Mouse (Mus musculus): Measurements from ENCODE around the gene Cerk. TPM values are rescaled to one million over a fixed set of nuclear protein-coding genes. Genes with fewer than 3 reads are reported as not detected.

Gene Cerk
- polyA plus RNA-seq, 1 experiment from 2014 or later, result 14.0 TPM

DNA sequence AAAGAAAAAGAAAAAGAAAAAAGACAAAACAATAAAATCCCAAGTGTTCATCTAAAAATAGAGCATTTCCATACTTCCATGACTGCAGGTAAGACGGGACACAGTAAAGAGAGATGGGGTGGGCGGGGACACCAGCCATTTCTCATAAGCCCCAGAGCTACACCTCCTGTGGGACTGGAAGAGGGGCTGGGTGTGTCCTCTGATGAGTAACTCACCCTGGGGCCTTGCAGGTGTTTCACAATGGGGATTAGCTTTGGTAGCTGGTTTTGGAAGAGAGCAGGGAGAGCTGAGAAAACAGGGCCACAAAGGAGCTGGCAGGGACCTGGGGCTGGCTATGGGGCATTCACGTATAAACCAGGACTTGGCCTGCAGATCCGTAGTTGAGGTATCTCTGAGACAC is 35.3 kb downstream of the Cerk start:
- H3K4me2 ChIP-seq, result no peak overlapping the region
- H3K27ac ChIP-seq, result no peak overlapping the region
- no peak overlapping the region for H3K9ac ChIP-seq
- WGBS, result 54% methylated on average over 4 of the region's 4 CpGs
- no peaks in the 10 kb centered on the region for H3K27me3 ChIP-seq
- no peaks in the 10 kb centered on the region for H3K4me1 ChIP-seq
- peaks cover 68% of the 10 kb centered on the region for H3K36me3 ChIP-seq
- H3K9me3 ChIP-seq, result no peaks in the 10 kb centered on the region
- no peak overlapping the region for H3K4me3 ChIP-seq
- ATAC-seq (ENCODE audit: insufficient number of reproducible peaks, insufficient read depth, low FRiP score, low TSS enrichment, low read depth), result no peak

GRCm38 (mm10) chr15:86146922-86147321 is 39.0 kb downstream of the Cerk start:
- H3K4me1 ChIP-seq, result no peaks in the 10 kb centered on the region
- ATAC-seq (ENCODE audit: insufficient number of reproducible peaks, insufficient read depth, low FRiP score, low TSS enrichment, low read depth), result no peak
- no peaks in the 10 kb centered on the region for H3K27me3 ChIP-seq
- no peaks in the 10 kb centered on the region for H3K9me3 ChIP-seq
- H3K4me2 ChIP-seq, result no peak overlapping the region
- WGBS, result 91% methylated on average over 8 of the region's 8 CpGs
- H3K27ac ChIP-seq, result no peak overlapping the region
- H3K9ac ChIP-seq, result no peak overlapping the region
- H3K36me3 ChIP-seq, result peaks cover 79% of the 10 kb centered on the region
- H3K4me3 ChIP-seq, result no peak overlapping the region

DNA sequence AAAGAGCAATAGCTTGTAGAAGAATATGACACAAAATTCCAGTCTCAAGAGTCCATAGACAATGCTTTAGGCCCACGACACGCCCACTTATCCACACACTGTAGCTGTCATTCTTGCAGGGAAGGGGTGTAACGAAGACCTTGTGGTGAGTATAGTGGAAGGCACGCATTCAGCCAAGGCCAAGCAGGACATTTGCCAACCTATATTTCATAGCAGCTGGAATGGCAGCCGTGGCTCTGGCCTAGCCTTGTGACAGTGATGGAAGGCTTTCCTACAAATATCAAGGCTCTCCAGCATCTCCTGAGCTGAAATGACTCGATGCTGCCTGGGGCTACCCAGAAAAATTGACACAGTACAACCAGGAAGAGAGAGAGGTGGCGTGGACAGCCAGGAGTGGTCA is 40.9 kb downstream of the Cerk start:
- no peak overlapping the region for H3K4me3 ChIP-seq
- no peaks in the 10 kb centered on the region for H3K4me1 ChIP-seq
- no peak overlapping the region for H3K27ac ChIP-seq
- H3K9ac ChIP-seq, result no peak overlapping the region
- ATAC-seq (ENCODE audit: insufficient number of reproducible peaks, insufficient read depth, low FRiP score, low TSS enrichment, low read depth), result no peak
- peaks cover 83% of the 10 kb centered on the region for H3K36me3 ChIP-seq
- H3K27me3 ChIP-seq, result no peaks in the 10 kb centered on the region
- WGBS, result 86% methylated on average over 7 of the region's 7 CpGs
- no peak overlapping the region for H3K4me2 ChIP-seq
- H3K9me3 ChIP-seq, result no peaks in the 10 kb centered on the region

DNA sequence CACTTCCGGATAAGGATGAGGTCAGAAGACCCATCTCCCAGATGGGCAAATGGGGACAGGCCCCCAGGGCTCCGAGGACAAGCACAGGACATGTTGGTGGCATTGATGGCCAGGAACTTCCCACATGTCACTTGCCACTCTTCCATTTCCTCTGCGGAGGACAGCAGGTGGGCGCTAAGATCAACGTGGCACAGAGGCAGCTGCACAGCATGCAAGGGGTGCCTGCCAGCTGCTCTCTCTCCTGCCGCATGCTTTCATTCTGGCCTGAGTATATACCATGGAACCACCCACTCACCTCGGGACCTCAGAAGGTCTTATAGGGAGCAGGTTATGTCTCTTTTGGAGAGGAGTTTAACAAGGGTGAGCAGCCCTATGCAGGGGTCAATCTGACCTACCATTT is 41.4 kb downstream of the Cerk start:
- Histone ChIP-seq H3K9ac (no peak overlapping the region), H3K9me3 (no peaks in the 10 kb centered on the region), H3K27ac (no peak overlapping the region), H3K4me3 (no peak overlapping the region), H3K27me3 (no peaks in the 10 kb centered on the region), H3K4me2 (no peak overlapping the region), H3K4me1 (no peaks in the 10 kb centered on the region), H3K36me3 (peaks cover 85% of the 10 kb centered on the region)
- no peak for ATAC-seq (ENCODE audit: insufficient number of reproducible peaks, insufficient read depth, low FRiP score, low TSS enrichment, low read depth)
- WGBS, result 89% methylated on average over 7 of the region's 7 CpGs

GRCm38 (mm10) chr15:86140323-86140722 is 45.6 kb downstream of the Cerk start:
- H3K4me3 ChIP-seq, result no peak overlapping the region
- peaks cover 67% of the 10 kb centered on the region for H3K36me3 ChIP-seq
- no peaks in the 10 kb centered on the region for H3K9me3 ChIP-seq
- H3K4me1 ChIP-seq, result no peaks in the 10 kb centered on the region
- no peaks in the 10 kb centered on the region for H3K27me3 ChIP-seq
- 36% methylated on average over 10 of the region's 10 CpGs for WGBS
- H3K9ac ChIP-seq, result no peak overlapping the region
- H3K4me2 ChIP-seq, result no peak overlapping the region
- no peak for ATAC-seq (ENCODE audit: insufficient number of reproducible peaks, insufficient read depth, low FRiP score, low TSS enrichment, low read depth)
- H3K27ac ChIP-seq, result no peak overlapping the region

GRCm38 (mm10) chr15:86137638-86138037 is 48.3 kb downstream of the Cerk start:
- peaks cover 54% of the 10 kb centered on the region for H3K36me3 ChIP-seq
- H3K9ac ChIP-seq, result no peak overlapping the region
- no peak overlapping the region for H3K27ac ChIP-seq
- no peak for ATAC-seq (ENCODE audit: insufficient number of reproducible peaks, insufficient read depth, low FRiP score, low TSS enrichment, low read depth)
- H3K27me3 ChIP-seq, result no peaks in the 10 kb centered on the region
- H3K9me3 ChIP-seq, result no peaks in the 10 kb centered on the region
- 0 out of 2 replicates have a peak, but pooled peaks cover 2% of the 10 kb centered on the region for H3K4me1 ChIP-seq
- H3K4me3 ChIP-seq, result no peak overlapping the region
- WGBS, result 64% methylated on average over 4 of the region's 4 CpGs
- no peak overlapping the region for H3K4me2 ChIP-seq

- Histone ChIP-seq H3K4me3 (no peak overlapping the region), H3K4me1 (0 out of 2 replicates have a peak, but pooled peaks cover 2% of the 10 kb centered on the region), H3K9me3 (no peaks in the 10 kb centered on the region), H3K27ac (no peak overlapping the region), H3K4me2 (no peak overlapping the region), H3K36me3 (peaks cover 57% of the 10 kb centered on the region), H3K9ac (no peak overlapping the region), H3K27me3 (no peaks in the 10 kb centered on the region)
- ATAC-seq (ENCODE audit: insufficient number of reproducible peaks, insufficient read depth, low FRiP score, low TSS enrichment, low read depth), result no peak
- WGBS, result 45% methylated on average over 18 of the region's 18 CpGs
Measured at GRCm38 (mm10) chr15:86134941-86135783, 50.8 kb downstream of the Cerk start.

DNA sequence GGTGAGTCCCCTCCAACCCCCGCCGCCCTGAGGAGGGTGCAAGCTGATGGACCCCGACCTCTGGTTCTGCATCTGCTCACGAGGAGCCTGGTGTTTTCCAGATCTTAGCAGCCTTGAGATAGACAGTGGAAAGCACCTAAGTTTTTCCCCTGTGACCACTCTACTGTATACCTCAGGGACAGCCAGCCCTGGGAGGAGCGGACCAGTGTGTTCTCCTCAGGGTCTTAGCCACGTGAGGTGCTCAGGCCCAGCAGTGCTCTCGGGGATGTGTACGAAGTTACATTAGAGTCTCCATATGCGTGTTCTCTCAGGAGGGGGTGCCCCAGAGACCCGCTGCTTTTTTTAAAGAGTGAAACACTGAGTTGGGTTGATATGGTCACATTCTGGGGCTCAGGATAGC is 55.3 kb downstream of the Cerk start:
- no peak for ATAC-seq (ENCODE audit: insufficient number of reproducible peaks, insufficient read depth, low FRiP score, low TSS enrichment, low read depth)
- WGBS, result 90% methylated on average over 10 of the region's 10 CpGs
- Histone ChIP-seq H3K36me3 (peaks cover 78% of the 10 kb centered on the region), H3K4me1 (peaks cover 2% of the 10 kb centered on the region; the same call in 1 of the 2 replicates), H3K27me3 (no peaks in the 10 kb centered on the region), H3K9ac (no peak overlapping the region), H3K4me2 (no peak overlapping the region), H3K9me3 (no peaks in the 10 kb centered on the region), H3K27ac (no peak overlapping the region), H3K4me3 (no peak overlapping the region)

GRCm38 (mm10) chr15:86129036-86129435 is 56.9 kb downstream of the Cerk start:
- Histone ChIP-seq H3K27ac (no peak overlapping the region), H3K4me3 (no peak overlapping the region), H3K4me1 (peaks cover 4% of the 10 kb centered on the region; the same call in 1 of the 2 replicates), H3K9me3 (no peaks in the 10 kb centered on the region), H3K4me2 (no peak overlapping the region), H3K27me3 (no peaks in the 10 kb centered on the region), H3K36me3 (peaks cover 86% of the 10 kb centered on the region), H3K9ac (no peak overlapping the region)
- WGBS, result 88% methylated on average over 3 of the region's 3 CpGs
- ATAC-seq (ENCODE audit: insufficient number of reproducible peaks, insufficient read depth, low FRiP score, low TSS enrichment, low read depth), result no peak

GRCm38 (mm10) chr15:86124359-86124758 is 61.6 kb downstream of the Cerk start:
- Histone ChIP-seq H3K4me1 (peaks cover 4% of the 10 kb centered on the region; the same call in 1 of the 2 replicates), H3K9ac (no peak overlapping the region), H3K36me3 (peaks cover 87% of the 10 kb centered on the region), H3K4me3 (no peak overlapping the region), H3K27me3 (no peaks in the 10 kb centered on the region), H3K4me2 (no peak overlapping the region), H3K9me3 (no peaks in the 10 kb centered on the region), H3K27ac (no peak overlapping the region)
- ATAC-seq (ENCODE audit: insufficient number of reproducible peaks, insufficient read depth, low FRiP score, low TSS enrichment, low read depth), result no peak
- WGBS, result 56% methylated on average over 1 of the region's 1 CpGs

GRCm38 (mm10) chr15:86123409-86123808 is 62.5 kb downstream of the Cerk start:
- Histone ChIP-seq H3K4me1 (peaks cover 4% of the 10 kb centered on the region; the same call in 1 of the 2 replicates), H3K36me3 (peaks cover 81% of the 10 kb centered on the region), H3K27me3 (no peaks in the 10 kb centered on the region), H3K4me3 (no peak overlapping the region), H3K9ac (no peak overlapping the region), H3K9me3 (no peaks in the 10 kb centered on the region), H3K27ac (no peak overlapping the region), H3K4me2 (no peak overlapping the region)
- ATAC-seq (ENCODE audit: insufficient number of reproducible peaks, insufficient read depth, low FRiP score, low TSS enrichment, low read depth), result no peak
- 91% methylated on average over 4 of the region's 4 CpGs for WGBS

DNA sequence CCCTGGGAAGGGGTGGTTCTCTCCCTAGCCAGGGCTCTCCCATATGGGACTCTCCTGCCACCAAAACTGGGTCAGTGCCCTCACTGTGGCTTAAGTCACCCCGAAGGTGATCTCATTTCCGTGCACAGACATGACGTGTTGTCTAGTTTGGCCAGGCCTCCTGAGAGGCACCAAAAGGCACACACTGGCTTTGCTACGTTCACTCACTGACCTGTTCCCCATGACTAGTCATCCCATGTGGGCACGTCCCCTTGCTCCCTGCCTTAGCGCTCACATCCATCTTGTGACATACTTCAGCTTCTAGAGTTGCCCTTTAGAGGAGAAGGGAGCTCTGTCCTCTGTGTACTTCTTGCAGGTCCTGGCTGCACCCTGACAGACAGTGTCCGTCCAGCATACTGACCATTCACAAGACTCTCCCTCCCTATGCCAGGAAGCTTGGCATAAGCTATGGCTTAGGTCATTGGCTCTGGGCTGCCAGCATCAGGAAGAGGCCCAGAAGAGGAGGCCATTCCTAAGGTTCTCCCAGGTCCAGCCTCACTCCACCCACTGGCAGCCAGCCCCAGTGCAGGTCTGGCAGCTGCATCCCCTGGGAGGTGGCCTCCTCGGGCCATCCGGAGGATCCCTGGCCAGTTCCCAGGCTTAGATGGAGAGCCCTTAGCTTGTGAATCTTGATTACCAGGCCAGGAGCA is 63.5 kb downstream of the Cerk start:
- Histone ChIP-seq H3K36me3 (peaks cover 71% of the 10 kb centered on the region), H3K4me3 (no peak overlapping the region), H3K27ac (no peak overlapping the region), H3K9me3 (no peaks in the 10 kb centered on the region), H3K9ac (no peak overlapping the region), H3K4me1 (peaks cover 8% of the 10 kb centered on the region; the same call in 1 of the 2 replicates), H3K4me2 (no peak overlapping the region), H3K27me3 (no peaks in the 10 kb centered on the region)
- WGBS, result 90% methylated on average over 9 of the region's 9 CpGs
- ATAC-seq (ENCODE audit: insufficient number of reproducible peaks, insufficient read depth, low FRiP score, low TSS enrichment, low read depth), result no peak
